Mouse (Mus musculus) neural tube, embryonic 10.5 days (tissue): ENCODE results near the gene Gm21797.
"Not testable (repeated sequence)": the region's sequence is repeated elsewhere in the genome, so short reads cannot be mapped to it uniquely, and the experiment has no call there.

Experiments
- DNase-seq: peaks from one replicate; pipeline ENCODE4 v3.0.0-alpha.2; 2017; ENCODE audit warnings: low spot score; ENCODE audit errors: extremely low spot score

The Gm21797 gene

DNA sequence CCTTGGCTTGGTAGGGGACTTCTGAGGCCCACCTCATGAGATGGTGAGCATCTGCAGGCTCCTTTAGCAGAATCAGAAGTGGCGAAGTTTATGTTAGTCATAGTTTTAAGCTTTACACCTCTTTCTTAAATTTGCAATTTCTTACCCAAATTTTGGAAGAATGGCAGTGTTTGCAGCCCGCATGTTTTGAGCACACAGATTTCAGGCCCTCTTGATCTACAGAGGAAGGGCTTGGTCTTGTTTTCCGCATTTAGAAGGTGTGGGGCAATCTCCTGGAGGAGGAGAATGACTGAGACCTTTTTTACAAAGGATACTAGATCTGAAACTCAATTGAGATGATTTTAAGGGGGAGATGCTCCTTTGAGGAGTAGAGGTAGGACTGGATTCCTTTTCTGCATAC is at the start of gene Gm21797:
Gene Gm21797 (minus strand): TSS at position 101 of the 400 bp plus-strand sequence.
- DNase-seq: not testable (repeated sequence)

DNA sequence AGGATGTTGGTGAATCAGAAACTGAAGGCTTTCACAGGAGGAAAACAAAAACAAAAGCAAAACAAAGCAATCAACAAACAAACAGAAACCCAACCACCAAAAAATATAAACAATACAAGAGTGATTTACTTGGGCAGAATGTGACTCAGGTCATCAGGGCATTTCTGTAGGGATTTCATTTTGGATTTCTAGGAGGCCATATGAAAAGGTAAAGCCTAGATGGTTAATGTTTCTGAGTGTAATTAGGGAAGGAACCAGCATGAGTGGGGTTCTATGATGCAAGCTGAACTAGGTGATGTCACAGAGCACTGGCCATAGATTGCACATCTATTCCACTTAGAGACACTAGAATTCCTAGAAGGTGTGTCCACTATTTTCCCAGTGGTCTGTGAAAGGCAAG is 29.0 kb upstream of the Gm21797 start, which contains the start of gene Gm20795:
Gene Gm20795 (plus strand): TSS at position 301 of the 400 bp plus-strand sequence.
- DNase-seq: not testable (repeated sequence)
